Mouse (Mus musculus) adrenal gland, postnatal 25 days (tissue): ENCODE data around the gene Rpl13a. TPM values are rescaled to one million over a fixed set of nuclear protein-coding genes. Genes with fewer than 3 reads are reported as not detected.
"Not testable (repeated sequence)": the region's sequence is repeated elsewhere in the genome, so short reads cannot be mapped to it uniquely, and the experiment has no call there.

ENCODE experiments used
- DNase-seq: peaks from one replicate; pipeline ENCODE4 v3.0.0; 2021; ENCODE audit warnings: mixed read lengths
- total RNA-seq: library from RNA; stranded (reverse); gene quantifications from 2 replicates; pipeline ENCODE4 v1.2.3, GENCODE M21; 2021

Rpl13a gene
- total RNA-seq, 1 experiment from 2014 or later = 1,540 TPM

DNA sequence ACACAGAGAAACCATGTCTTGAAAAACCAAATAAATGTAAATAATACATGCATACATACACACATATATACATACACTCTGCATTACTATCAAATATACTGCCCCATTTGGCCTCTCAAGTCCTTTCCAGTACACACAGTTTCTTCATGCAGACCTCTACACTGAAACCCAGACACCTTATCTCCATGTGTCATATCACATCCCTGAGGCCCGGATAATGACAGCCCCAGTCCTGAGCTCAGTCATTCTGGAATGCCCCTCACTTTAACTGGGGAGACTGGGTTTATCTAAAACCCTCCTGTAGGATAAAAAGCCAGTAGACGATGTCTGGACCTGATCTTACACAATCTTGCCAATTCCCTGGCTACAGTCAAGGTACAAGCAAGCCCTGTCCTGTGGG is 15.1 kb downstream of the Rpl13a start:
- no peak for DNase-seq

DNA sequence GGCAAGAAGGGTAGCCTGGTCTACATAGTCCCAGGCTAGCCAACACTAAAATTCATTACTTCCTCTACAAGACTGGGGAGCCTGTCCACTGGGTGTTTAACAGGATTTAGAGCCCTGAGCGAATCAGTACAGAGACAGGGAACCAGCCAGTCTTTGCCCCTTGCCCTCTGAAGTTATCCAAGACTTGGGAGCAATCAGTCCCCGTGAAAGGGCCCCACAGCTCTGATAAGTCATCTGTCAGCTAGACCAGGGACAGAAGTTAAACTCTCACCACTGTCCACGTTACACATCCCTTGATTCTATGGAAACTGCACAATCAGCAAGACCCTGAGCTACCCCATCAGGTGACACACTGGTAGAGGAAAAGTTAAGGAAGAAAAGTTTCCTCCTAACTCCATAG is 16.0 kb downstream of the Rpl13a start:
- DNase-seq = no peak

DNA sequence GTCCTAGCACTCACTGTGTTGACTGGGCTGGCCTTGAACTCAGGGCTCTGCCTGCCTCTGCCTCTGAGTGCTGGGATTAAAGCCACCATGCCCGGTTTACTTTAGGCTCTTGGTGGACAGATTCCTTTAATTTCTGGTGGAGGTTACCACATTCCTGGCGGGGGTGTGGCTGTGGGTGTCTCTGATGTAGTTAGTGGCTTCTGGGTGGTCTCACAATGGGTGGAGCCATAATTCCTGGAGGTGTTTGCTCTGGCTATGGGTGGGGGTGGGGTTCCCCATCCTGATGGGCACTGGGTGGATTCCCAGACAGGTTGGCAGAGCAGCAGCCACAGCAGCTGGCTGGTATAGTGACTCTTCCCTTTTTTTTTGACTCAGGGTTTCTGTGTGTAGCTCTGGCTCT is 16.6 kb downstream of the Rpl13a start:
- no peak for DNase-seq

DNA sequence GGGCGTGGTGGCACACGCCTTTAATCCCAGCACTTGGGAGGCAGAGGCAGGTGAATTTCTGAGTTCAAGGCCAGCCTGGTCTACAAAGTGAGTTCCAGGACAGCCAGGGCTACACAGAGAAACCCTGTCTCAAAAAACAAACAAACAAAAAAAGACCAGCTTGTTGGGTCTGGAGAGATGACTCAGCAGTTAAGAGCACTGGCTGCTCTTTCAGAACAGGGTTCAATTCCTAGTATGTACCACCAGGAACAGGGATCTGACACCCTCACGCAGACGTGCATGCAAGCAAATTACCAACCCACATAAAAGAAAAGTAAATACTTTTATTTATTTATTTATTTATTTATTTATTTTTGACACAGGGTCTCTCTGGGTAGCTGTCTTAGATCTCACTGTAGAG is 18.5 kb downstream of the Rpl13a start:
- DNase-seq = not testable (repeated sequence)

DNA sequence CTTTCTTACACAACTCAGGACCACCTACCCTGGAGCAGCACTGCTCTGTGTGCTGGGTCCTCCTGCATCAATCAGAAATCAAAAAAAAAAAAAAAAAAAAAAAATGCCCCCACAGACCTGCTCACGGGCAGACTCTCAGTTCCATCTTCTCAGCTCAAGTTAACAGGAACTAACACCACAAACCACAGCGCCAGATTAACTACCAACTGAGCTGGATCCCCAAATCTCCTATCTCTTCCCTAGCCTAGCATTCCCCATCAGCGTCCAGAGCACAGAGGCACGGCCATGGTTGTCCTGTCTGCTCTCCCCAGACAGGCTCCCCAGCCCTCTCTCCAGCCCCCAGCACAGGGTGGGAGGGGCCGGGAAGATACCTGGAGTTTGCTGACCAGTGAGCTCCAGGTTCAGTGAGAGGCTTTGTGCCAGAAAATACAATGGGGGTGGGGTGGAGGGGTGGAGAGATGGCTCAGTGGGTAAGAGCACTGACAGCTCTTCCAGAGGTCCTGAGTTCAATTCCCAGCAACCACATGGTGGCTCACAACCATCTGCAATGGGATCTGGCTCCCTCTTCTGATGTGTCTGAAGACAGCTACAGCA is 21.4 kb downstream of the Rpl13a start:
- DNase-seq = no peak

DNA sequence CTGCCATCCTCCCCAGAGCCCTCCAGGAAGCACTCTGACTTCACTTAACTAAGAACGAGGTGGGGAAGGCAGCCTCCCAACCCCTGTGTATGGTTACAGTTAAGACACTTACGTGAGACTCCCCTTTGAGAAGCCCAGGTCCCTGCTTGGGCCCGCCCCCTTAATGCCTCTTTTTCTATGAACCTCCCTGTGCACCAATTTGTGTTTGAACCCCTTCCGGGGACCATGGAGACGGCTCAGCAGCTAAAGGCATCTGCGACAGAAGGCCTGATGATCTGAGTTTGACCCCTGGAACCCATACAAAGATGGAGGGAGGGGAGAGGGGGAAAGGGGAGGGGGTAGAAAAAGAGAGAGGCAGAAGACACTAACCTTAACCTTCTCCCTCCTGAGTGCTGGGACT is 22.1 kb downstream of the Rpl13a start:
- DNase-seq = no peak

DNA sequence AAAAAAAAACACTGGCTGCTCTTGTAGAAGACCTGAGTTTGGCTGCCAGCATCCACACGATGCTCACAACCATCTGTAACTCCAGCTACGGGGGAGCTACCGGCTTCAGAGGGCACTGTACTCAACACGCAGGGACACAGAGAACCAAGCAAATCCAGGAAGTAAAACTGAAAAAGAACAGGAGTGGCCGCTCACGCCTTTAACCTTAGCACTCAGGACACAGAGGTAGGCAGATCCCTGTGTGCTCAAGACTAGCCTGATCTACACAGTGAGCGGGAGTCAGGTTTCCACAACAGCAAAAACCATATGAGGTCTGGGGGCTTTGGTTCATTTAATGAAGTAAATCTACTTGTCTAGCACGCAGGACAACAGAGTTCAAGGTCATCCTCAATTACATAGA is 23.1 kb downstream of the Rpl13a start:
- no peak for DNase-seq

DNA sequence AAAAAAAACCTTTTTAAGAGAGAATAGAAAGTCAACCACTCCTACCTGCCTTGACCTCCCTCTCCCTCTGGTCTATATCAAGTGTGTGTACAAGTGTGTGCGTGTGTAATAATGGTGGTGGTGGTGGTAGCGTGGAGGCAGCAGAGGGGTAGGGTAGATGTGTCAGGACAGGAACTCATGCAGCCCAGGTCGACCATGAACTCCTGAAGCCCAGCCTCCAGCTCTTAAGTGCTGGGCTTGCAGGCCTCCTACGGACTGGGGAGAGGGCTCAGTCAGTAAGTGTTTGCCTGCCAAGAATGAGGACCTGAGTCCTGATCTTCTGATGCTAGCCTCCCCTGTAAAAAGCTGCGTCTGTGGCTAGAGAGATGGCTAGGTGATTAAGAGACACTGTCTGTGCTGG is 23.6 kb downstream of the Rpl13a start:
- DNase-seq = no peak

DNA sequence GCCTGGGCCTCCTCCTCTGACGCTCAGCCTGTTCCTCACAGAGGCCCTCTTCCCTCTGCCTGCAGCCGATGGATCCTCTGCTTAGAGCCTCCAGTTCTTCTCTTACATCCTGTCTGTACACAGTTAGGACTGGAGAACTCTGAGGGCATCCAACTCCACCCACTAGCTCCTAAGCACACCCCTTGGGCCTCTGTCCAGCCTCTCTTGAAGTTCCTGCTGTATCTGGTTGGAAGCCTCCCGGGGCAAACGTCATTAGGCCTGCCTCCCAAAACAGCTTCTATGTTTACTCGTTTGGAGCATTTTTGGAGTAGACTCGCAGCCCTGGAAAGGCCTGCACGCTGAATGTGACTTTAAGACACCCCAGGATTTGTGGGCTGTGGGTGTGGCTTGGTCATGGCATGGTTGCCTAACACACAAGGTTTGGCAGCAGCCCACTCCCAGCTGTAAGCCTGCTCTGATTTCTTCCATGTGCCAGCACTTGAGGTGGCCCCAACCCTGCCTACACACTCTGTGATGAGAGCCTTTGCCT is 24.8 kb downstream of the Rpl13a start, which contains the start of gene Fcgrt:
TSS of gene Fcgrt (minus strand) at position 200 of the 529 bp plus-strand sequence.
- DNase-seq = peak; percentile 85

DNA sequence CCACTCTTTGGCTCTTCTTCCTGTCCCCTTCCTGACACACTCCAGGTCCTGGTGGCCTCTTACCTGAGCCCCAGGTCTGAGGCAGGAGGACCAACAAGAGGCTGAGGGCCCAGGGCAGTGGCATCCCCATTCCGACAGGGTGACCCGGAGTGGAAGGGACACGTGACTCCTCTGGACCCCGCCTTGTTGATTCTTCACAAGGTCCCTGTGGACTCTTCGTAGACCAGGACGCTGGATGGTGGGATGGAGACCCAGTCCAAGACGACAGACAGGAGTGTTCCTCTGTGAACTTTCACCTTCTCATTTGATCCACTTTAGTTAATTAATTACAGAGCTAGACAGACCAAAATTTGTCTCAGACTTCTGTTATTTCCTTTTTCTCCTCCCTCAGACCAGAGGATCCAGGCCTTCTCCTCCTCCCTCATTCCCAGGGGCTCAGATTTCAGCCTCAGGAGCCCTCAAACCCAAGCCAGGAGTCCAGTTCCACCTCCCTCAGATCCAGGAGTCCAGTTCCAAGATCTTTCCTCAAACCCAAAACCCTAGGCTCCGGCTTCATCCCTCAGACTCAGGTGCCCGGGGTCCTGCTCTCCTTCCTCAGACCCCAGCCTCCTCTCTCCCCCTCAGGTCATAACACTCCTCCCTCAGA is 25.5 kb downstream of the Rpl13a start:
- no peak for DNase-seq

DNA sequence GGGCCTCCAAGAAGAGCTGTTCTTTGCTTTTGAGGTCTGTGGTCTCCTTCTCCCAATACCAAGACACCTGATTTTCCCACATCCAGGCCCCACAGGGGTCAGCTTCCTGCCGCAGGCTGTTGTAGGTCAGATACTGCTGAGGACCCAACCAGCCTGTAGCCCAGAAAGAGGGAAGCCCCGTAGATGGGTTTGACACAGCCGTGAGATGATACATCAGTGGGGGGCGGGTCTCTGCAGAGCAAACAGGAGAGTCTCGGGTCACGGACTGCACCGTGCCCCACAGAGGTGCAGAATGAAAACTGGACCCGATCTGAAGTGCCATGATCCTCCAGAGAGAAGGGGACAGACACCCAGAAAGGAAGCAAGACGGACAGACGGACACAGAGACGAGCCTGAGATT is 26.1 kb downstream of the Rpl13a start:
- no peak for DNase-seq

DNA sequence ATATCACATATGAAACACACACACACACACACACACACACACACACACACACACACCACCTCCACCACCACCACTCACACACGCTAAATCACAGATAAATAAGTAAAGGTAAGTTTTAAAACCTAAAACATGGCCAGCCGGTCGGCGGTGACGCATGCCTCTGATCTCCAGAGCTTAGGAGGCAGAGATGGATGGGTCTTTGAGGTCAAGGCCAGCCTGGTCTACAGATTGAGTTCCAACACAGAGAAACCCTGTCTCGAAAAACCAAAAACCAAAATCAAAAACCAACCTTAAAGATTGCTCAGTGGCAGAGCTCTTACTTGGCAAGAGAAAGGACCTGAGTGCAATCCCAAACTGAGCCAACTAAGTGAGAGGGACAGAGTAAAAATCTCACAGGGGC is 28.5 kb downstream of the Rpl13a start:
- DNase-seq = peak; percentile 49

DNA sequence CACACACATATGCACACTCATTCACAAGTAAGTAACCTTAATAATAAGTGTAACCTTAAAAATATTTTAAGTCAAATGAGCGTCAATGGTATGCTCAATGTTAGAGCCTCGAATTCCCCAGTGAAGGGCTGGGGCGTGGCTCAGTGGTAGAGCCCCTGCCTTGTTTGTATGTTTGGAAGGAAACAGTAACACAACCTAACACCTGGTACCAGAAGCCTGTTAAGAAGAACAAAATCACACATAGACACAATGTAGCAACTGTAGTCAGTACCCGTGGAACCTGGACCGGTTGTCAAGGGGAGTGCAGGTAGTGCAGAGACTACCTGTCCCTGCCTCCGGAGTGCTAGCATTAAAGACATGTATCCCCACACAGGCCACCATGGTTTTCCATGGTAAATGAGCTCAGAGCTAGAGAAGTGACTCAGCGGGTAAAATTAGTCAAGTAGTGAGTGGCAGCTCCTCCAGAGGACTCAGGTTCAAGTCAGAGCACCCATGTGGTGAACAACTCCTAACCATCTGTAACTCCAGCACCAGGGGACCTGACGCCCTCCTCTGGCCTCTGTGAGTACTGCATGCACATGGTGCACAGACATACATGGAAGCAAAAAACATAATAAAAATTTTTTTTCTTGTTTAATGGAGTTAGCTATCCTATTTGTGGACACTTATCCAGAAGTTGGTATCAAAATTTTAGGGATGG is 29.9 kb downstream of the Rpl13a start:
- DNase-seq = no peak

DNA sequence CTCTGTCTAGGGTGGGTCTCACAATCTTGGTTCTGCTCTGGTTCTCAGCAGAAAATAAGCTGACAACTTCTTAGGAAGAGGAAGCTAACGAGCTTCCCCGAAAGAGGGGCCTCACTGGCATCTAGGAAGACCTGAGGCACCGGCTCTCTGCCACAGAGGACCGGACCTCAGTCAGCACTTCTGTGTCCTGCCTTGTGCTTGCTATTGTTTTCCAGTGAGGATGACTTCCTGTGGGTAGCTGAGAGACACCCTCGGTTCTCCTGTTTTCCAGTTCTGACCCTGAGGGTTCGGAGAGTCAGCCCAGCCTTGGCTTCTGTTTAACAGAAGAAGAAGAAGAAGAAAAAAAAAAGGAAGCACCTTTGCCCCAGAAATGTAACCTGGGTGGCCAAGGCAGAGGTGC is 31.1 kb downstream of the Rpl13a start:
- no peak for DNase-seq

DNA sequence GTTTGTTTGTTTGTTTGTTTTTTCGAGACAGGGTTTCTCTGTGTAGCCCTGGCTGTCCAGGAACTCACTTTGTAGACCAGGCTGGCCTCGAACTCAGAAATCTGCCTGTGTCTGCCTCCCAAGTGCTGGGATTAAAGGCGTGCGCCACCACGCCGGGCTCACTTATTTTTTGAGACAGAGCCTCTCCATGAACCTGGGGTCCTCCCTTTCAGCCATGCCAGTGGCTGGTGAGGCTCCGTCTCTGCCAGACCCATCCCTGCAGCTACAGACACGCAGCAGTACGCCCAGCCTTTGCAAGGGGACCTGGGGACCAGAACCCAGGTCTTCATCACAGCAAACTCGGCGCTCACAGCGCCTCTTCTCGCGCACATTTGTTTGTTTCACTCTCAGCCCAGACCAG is 32.6 kb downstream of the Rpl13a start:
- not testable (repeated sequence) for DNase-seq

DNA sequence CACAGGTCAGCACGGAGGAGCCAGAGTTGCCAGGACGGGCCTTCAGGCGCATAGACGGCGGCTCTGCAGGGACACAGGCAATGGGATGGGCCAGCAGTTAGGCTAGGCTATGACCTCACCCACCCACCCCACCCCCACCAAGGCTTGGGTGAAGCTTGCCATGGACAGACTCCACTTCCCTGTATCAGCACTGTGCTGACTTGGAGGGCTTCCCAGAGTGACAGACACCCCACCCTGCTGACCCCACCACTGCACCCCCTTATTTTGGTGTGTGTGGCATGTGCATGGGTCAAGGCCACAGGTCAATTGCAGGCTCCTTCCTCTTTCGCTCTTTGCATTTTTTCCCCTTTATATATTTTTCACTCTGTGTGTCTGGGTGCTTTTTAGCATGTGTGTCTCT is 33.2 kb downstream of the Rpl13a start:
- DNase-seq = no peak

DNA sequence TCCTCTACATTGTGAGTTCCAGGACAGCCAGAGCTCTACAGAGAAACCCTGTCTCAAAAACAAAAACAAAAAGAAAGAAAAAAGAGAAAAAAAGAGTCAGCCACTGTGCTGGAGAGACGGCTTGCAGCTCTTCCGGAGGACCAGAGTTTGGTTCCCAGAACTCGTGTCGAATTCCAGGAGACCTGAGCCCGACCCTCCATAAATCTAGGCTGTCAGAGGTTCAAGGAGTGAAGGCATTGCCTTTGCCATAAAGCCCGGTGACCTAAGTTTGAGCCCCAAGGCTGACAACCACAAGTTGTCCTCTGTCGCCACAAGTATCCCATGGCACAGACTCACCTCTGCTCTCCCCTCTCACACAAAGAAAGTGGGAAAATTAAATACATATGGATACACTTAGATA is 34.4 kb downstream of the Rpl13a start:
- no peak for DNase-seq

DNA sequence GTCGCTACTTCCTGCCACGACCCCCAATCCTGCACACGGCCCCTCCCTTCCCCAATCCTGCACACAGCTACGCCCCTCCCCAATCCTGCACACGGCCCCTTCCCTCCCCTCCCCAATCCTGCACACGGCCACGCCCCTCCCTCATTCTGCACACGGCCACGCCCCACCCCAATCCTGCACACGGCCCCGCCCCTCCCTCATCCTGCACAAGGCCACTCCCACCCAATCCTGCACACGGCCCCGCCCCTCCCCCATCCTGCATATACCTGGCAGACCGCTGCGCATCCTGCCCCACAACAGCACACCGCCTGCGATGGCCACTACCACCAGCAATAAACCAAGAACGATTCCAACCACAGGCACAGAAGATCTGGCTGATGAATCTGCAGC is 35.0 kb downstream of the Rpl13a start:
- no peak for DNase-seq

DNA sequence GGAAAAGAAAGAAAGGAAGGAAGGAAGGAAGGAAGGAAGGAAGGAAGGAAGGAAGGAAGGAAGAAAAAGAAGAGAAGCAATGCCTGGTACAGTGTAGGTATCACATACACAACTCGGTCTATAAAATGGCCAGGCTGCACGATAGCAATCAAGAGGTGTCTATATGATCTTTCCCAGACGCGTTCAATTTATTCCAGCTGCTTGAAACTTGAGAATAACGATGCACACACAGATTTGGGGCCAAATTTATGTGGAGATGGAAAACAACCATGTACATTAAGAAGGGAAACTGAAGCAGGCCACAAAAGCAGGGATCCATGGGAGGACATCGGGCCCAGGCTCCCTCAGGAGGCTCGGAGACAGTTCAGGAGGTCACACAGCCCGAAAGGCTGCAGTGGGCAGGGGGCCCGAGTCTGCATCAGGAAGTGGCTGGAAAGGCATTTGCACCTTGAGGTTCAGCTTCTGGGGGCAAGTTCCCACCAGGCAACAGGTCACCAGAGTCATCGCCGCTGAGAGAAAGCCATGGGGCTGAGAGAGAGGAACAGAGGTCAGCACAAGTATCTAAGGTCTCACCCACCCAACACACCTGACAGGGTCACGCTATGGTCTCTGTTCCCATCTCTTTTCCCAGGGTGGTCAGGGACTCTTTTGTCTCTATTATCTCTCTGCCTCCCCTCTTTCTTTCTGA is 35.6 kb downstream of the Rpl13a start:
- no peak for DNase-seq

DNA sequence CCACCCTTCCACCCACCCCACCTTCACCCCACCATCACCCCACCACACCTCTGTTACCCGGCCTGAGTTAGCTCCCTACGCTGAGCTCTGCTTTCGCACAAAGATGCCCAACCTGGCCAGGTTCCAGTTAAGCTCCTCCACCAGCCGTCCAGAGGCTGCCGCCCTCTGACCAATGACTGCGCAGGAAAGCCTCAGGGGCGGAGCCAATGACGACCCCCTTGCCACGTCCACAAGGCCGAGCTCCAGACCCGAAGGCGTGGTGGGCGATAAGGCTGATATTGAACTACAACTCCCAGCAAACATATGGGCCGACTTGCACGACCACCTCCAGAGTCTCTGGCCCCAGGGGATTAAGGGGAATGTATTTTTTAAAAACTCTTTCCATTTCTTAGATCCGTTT is 36.5 kb downstream of the Rpl13a start, which contains the start of gene Rcn3:
TSS of gene Rcn3 (minus strand) at position 174 of the 400 bp plus-strand sequence.
- DNase-seq = peak; percentile 76

DNA sequence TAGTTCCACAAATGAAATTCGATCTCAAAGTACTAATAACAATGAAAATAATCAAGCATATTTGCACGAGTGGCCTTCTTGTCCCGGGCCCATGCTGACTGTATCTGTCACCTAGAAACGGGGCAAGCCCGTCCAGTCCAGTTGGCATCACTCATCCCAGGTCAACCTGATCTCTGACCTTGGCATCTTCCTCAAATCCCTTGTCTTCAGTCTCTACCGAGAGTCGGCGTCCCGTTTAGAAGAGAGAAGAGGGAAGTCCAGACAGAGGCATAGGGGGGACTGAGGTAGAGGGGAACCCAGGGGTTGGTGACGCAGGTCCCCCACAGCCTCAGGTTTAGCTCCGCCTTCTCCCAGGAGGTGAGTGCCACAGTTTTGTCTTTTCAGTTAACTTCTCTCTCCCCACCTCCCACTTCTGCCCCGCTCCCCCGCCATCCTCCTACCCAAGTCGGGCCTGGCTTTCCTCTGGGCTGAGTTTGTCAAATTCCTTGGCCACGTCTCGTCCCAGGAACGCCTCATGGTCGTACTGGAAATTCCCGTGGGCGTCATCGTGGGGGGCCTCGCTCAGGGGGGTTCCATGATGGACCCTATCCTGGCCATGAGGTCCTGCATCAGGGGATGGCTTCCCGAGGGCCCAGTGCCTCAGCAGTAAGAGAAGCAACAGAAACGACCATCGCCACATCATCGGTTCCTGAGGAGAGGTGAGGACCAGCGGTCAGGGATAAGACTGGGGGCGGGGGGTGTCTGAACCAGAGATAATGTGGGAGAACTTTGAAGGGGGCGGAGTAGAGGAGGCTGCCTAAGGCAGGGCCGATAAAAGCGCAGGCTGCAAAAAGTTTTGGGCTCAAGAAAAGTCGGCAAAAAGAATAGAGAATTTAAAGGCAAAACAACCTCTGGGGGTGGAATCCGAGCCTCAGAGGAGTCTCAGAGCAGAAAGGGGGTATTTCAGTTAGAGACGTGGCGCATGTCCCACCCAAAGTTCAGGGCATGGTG is 37.3 kb downstream of the Rpl13a start:
- no peak for DNase-seq
